Mouse (Mus musculus): ENCODE data around the gene Znhit2. TPM values are rescaled to one million over a fixed set of nuclear protein-coding genes. Genes with fewer than 3 reads are reported as not detected.

The Znhit2 gene
- 17.7 TPM for polyA plus RNA-seq (2017; shearing (Covaris generic))

DNA sequence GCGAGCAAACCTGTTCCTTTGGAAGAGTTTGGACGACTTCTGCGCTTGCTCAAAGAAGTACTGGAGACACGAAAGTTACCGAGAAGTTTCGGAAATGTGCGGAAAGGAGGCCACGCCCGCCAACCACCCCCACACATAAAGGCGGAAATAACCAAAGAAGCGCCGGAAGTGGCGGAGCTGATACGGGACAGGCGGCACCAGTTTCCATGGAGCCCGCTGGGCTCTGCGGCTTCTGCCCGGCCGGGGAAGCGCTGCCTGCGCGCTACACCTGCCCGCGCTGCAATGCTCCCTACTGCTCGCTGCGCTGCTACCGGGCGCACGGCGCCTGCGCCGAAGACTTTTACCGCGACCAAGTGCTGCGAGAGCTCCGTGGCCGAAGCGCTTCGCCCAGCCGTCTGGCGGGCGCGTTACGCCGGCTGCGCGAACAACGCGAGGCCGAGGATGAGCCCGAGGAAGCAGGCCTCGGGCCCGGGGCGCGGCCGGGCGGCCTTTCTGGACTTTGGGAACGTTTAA lies at the start of gene Znhit2:
Gene Znhit2, plus strand, starts transcription at position 172 of the 513 bp plus-strand sequence.

DNA sequence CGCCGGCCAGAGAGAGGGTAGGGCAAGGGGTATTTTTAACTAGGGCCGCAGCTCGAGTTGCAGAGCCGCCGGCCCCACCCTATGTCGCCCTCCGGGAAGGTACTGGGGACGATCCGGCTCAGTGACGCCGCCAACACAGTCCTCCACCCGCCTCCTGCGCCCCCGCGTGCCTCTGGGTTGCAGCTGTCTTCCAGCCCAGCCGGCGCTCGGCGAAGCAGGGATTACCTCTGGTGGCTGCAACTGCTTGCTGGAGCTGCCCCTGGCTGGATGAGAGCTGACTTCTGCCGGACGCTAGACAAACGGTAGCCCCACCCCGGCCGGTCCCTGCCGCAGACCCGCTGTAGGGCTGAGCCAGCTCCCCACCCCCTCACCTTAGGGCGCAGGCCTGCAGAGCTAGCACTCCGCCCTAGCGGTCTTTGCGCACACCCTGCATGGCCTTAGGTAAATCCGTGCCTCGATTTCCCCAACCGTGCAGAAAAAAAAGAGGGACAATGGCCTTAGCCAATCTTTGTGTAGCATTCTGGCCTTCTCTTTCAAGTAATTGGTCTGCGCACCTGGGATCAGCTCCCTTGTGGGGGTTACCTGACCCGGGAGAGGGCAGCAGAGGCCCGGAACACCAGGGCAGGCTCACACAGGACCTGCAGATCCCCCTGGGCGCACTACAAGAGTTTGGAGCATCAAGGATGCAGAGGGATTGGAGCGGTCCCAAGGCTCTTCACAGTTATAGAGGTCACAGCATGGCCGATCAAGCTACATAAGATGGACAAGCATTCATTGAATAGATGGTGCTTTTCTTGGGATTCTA lies 45.3 kb upstream of the Znhit2 start, which contains the start of gene Capn1:
Gene Capn1, minus strand, starts transcription at position 387 of the 805 bp plus-strand sequence.

GRCm38 (mm10) chr19:6046294-6047153 lies 14.5 kb upstream of the Znhit2 start, which contains the start of gene Syvn1:
Gene Syvn1 (plus strand): TSS chr19:6046576.

DNA sequence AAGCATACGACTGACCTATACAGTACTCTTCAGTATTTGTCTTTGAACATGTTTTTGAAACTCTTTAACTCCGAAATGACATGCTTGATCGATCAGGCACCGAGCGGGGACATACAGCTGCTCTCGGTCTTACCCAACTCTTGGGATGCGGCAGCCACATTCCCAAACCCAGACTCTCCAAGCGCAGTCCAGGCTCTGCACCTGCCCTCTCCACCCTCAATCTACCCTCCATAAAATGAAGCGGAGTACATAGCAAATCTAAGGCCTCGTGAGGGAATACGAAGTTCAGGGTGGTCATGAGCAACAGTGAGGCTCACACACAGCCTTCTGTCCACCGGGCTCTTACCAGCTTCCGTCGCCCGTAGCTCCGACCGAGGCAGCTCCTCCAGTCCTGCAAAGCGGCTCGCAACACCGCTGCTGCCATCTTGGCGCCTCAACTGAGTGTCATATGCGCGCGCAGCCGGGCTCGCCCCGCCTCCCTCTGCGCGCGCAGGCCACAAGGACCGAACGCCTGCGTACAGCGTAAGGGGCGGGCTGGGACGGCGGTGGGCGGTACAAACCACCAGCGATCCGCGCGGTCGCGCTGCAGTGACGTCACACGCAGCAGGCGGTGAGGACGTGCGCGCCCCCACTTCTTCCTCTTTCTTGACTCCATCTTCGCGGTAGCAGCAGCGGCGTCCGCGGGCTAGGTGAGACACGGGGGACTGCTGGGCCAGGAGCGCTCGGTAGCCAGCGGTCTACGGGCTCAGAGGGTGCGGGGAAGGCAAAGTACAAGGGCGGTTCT lies 3.5 kb upstream of the Znhit2 start, which contains the start of the genes Mrpl49 and Fau:
Gene Mrpl49, minus strand, starts transcription at position 473 of the 784 bp plus-strand sequence.
Gene Fau, plus strand, starts transcription at position 532 of the 784 bp plus-strand sequence.

DNA sequence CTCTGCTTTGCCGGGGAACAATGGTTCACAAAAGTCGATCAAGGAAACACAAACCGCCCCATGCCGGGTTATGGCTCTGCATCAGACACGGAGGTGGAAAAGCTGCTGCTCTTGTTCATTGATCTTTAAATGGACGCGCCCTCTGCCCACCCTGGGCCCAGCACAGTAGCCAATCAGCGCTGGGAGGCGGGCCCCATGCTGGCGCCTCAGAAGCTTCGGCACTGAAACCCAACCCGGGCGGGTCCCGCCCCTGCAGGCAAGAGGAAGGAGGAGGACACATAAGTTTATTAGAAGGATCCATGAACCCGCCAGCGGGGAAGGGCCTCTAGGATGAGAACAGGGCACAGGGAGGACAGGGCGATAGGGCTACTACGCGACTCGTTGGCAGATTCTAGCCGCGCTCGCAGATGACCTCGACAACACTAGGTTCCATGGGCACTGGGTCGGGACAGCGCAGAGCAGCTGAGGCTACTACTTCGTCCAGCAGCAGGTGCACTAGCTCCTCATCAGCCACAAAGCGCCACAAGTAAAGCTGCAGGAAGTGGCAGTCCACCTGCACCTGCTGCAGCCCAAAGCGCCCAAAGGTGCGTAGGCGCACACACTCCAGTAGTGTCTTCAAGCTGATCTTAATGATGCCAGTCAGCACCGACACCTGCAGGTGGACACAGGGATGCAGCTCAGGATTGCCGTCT lies 6.9 kb downstream of the Znhit2 start, which contains the start of gene Tm7sf2:
Gene Tm7sf2, minus strand, starts transcription at position 650 of the 692 bp plus-strand sequence.

DNA sequence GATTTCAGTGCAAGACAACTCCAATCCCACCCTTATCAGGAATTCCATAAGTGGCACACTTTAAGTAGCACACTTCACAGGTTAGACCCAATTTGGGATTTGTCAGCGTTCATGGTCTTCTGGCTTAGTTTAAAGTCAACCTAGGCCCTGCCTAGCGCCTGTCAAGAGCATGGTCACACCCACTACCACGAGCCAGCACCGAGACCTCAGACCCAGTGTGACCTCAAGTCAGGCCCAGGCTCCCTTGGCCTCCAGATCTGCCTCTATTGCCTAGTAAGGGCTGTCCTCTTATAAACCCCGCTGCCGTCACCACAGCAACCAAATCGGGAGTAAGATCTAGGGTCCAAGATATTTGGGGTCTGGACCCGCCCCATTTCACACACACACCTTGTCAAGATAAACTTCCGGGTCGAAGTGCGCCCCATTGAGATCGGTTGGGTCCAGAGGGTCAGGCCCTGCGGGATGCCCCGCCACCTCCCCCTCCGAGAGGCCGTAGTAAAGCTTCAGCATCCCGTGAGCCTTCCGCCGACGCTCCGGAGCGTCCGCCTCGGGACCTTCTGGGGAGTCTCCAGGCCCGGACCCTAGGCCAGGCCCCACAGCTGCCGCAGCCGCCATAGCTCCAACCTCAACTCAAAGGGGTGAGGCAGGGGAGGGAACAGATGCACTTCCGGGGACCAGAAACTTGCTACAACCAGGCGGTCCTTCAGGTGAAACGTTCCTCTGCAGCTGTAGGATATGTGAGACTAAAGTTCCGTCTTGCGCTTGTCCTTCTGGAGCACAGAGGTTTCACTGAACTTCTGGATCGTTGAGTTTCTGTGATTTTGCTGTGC lies 15.8 kb downstream of the Znhit2 start, which contains the start of gene Vps51:
Gene Vps51, minus strand, starts transcription at position 668 of the 830 bp plus-strand sequence.

DNA sequence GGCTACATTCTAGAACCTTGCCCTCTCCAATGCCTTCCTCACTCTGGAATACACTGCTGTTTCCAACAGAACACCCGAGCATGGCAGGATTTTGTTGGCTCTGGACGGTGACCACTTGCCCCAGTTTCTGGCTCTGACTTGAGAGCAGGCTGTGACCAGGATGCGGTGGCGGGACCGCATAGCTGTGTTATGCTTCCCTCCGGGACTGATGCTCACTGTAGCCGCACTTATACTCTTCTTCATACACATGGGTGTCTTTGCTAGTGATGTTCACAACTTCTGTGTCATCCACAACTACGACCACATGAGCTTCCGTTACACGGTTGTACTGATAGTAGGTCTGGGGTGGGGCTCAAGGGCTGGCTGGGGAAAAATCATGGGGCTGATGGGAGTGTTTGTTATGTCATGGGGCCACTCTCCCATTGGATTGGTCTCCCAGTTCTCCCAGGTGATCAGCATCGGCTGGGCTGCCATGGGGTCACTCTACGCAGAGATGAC lies 19.0 kb downstream of the Znhit2 start, which contains the start of gene Tmem262:
Gene Tmem262, plus strand, starts transcription at position 51 of the 498 bp plus-strand sequence.

GRCm38 (mm10) chr19:6082156-6082555 lies 21.2 kb downstream of the Znhit2 start, which contains the start of gene Gm28374:
Gene Gm28374 (minus strand): TSS chr19:6082256.

DNA sequence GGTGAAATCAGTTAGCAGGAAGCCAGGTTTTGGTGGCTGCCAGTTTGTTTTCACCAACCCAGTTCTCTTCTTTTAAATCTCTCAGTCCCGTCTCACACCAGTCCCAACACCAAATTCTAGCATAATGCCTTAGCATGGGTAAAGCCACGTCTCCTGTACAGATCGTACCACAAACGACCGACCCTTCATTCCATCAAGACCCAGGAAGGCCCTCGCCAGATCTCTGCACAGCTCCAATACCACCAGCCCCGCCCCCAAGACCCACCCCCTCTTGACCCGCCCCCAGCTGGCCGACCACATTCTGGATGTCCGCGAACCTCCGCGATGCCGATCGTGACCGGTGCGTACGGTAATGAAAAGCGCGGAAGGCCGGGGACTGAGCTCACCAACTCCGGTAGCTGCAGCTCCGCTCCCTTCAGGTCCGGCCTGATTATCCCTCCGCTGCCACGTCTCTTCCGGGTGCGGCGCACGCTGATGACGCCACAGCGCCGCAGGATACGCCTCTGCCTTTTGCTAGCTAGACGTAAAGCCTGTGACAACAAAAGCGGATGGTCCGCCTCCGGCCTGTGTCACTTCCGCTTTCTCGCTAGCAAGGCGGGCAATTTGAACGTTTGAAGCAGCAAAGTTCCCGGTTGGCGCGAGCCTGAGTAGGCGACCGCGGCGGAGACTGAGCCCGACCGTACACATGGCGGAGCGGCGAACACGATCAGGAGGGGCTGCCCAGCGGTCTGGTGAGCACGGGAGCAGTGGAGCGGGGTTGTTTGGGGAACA lies 23.7 kb downstream of the Znhit2 start, which contains the start of the genes Zfpl1 and Cdca5:
Gene Zfpl1, minus strand, starts transcription at position 479 of the 771 bp plus-strand sequence.
Gene Cdca5, plus strand, starts transcription at position 506 of the 771 bp plus-strand sequence.

GRCm38 (mm10) chr19:6094119-6094518 lies 33.1 kb downstream of the Znhit2 start, which contains the start of gene AC131692.1:
Gene AC131692.1 (plus strand): TSS chr19:6094419.

GRCm38 (mm10) chr19:6105586-6105985 lies 44.6 kb downstream of the Znhit2 start, which contains the start of gene Naaladl1:
Gene Naaladl1 (plus strand): TSS chr19:6105782.

Other genes with a start within 250 kb of the Znhit2 start
- 120 TPM for gene Frmd8, start 185.9 kb upstream of the Znhit2 start, polyA plus RNA-seq (2017; shearing (Covaris generic))
- 21.1 TPM for gene Slc25a45, start 183.4 kb upstream of the Znhit2 start, polyA plus RNA-seq (2017; shearing (Covaris generic))
- gene Tigd3, start 167.0 kb upstream of the Znhit2 start, polyA plus RNA-seq (2017; shearing (Covaris generic)): 0.30 TPM
- 126 TPM for gene Dpf2, start 148.2 kb upstream of the Znhit2 start, polyA plus RNA-seq (2017; shearing (Covaris generic))
- 0.29 TPM for gene Cdc42ep2, start 136.4 kb upstream of the Znhit2 start, polyA plus RNA-seq (2017; shearing (Covaris generic))
- 35.9 TPM for gene Pola2, start 97.0 kb upstream of the Znhit2 start, polyA plus RNA-seq (2017; shearing (Covaris generic))
- not detected for gene Slc22a20, start 75.0 kb upstream of the Znhit2 start, polyA plus RNA-seq (2017; shearing (Covaris generic))
- gene Capn1, start 45.3 kb upstream of the Znhit2 start, polyA plus RNA-seq (2017; shearing (Covaris generic)): 43.6 TPM
- gene Syvn1, start 14.6 kb upstream of the Znhit2 start, polyA plus RNA-seq (2017; shearing (Covaris generic)): 55.4 TPM
- gene Mrpl49, start 3.4 kb upstream of the Znhit2 start, polyA plus RNA-seq (2017; shearing (Covaris generic)): 22.8 TPM
- 995 TPM for gene Fau, start 3.3 kb upstream of the Znhit2 start, polyA plus RNA-seq (2017; shearing (Covaris generic))
- 6.2 TPM for gene Tm7sf2, start 7.2 kb downstream of the Znhit2 start, polyA plus RNA-seq (2017; shearing (Covaris generic))
- 79.3 TPM for gene Vps51, start 16.0 kb downstream of the Znhit2 start, polyA plus RNA-seq (2017; shearing (Covaris generic))
- not detected for gene Tmem262, start 18.8 kb downstream of the Znhit2 start, polyA plus RNA-seq (2017; shearing (Covaris generic))
- gene Gm28374, start 21.1 kb downstream of the Znhit2 start, polyA plus RNA-seq (2017; shearing (Covaris generic)): 1.2 TPM
- gene Zfpl1, start 23.8 kb downstream of the Znhit2 start, polyA plus RNA-seq (2017; shearing (Covaris generic)): 26.0 TPM
- gene Cdca5, start 23.8 kb downstream of the Znhit2 start, polyA plus RNA-seq (2017; shearing (Covaris generic)): 0.80 TPM
- gene AC131692.1, start 33.2 kb downstream of the Znhit2 start, polyA plus RNA-seq (2017; shearing (Covaris generic)): not detected
- not detected for gene Naaladl1, start 44.6 kb downstream of the Znhit2 start, polyA plus RNA-seq (2017; shearing (Covaris generic))
- gene Sac3d1, start 57.5 kb downstream of the Znhit2 start, polyA plus RNA-seq (2017; shearing (Covaris generic)): 6.3 TPM
- gene Snx15, start 67.1 kb downstream of the Znhit2 start, polyA plus RNA-seq (2017; shearing (Covaris generic)): 28.8 TPM
- not detected for gene Batf2, start 79.8 kb downstream of the Znhit2 start, polyA plus RNA-seq (2017; shearing (Covaris generic))
- 38.1 TPM for gene Arl2, start 80.4 kb downstream of the Znhit2 start, polyA plus RNA-seq (2017; shearing (Covaris generic))
- 0.33 TPM for gene Majin, start 123.2 kb downstream of the Znhit2 start, polyA plus RNA-seq (2017; shearing (Covaris generic))
- gene Gpha2, start 165.2 kb downstream of the Znhit2 start, polyA plus RNA-seq (2017; shearing (Covaris generic)): not detected
- gene Ppp2r5b, start 174.7 kb downstream of the Znhit2 start, polyA plus RNA-seq (2017; shearing (Covaris generic)): 15.8 TPM
- 70.6 TPM for gene Atg2a, start 180.5 kb downstream of the Znhit2 start, polyA plus RNA-seq (2017; shearing (Covaris generic))
- 38.7 TPM for gene Ehd1, start 215.5 kb downstream of the Znhit2 start, polyA plus RNA-seq (2017; shearing (Covaris generic))
- gene Cdc42bpg, start 245.3 kb downstream of the Znhit2 start, polyA plus RNA-seq (2017; shearing (Covaris generic)): 0.48 TPM

Data from effector memory CD4-positive, alpha-beta T cell, adult 7 months (primary cell).